Mouse (Mus musculus): ENCODE results near the gene Agbl5.
A peak's percentile ranks its signal among the peaks of the same experiment; 100 is the strongest.

The Agbl5 gene

GRCm38 (mm10) chr5:30919831-30920614 lies 31.5 kb downstream of the Agbl5 start:
- DNase-seq (ENCODE audit: low read depth, low spot score): no peak

- no peak for DNase-seq (ENCODE audit: low read depth, low spot score)
These were observed 32.1 kb downstream of the Agbl5 start for GRCm38 (mm10) chr5:30920621-30921020.

GRCm38 (mm10) chr5:30921256-30922033 lies 33.0 kb downstream of the Agbl5 start, which contains the start of gene Khk:
Gene Khk, plus strand, starts transcription at chr5:30921431.
- peak; percentile 71 for DNase-seq (ENCODE audit: low read depth, low spot score)

- DNase-seq (ENCODE audit: low read depth, low spot score): no peak
These were observed 34.1 kb downstream of the Agbl5 start for GRCm38 (mm10) chr5:30922581-30923041.

GRCm38 (mm10) chr5:30923119-30923518 lies 34.6 kb downstream of the Agbl5 start:
- DNase-seq (ENCODE audit: low read depth, low spot score): no peak

- no peak for DNase-seq (ENCODE audit: low read depth, low spot score)
These were observed 36.1 kb downstream of the Agbl5 start for GRCm38 (mm10) chr5:30924614-30925013.

- DNase-seq (ENCODE audit: low read depth, low spot score): no peak
These were observed 36.7 kb downstream of the Agbl5 start for GRCm38 (mm10) chr5:30925217-30925616.

GRCm38 (mm10) chr5:30926073-30926472 lies 37.6 kb downstream of the Agbl5 start:
- DNase-seq (ENCODE audit: low read depth, low spot score): no peak

GRCm38 (mm10) chr5:30927945-30928529 lies 39.5 kb downstream of the Agbl5 start:
- peak; percentile 54 for DNase-seq (ENCODE audit: low read depth, low spot score)

GRCm38 (mm10) chr5:30930121-30930520 lies 41.6 kb downstream of the Agbl5 start:
- DNase-seq (ENCODE audit: low read depth, low spot score): peak; percentile 49

- no peak for DNase-seq (ENCODE audit: low read depth, low spot score)
These were observed 42.4 kb downstream of the Agbl5 start for GRCm38 (mm10) chr5:30930846-30931245.

GRCm38 (mm10) chr5:30931378-30931777 lies 42.9 kb downstream of the Agbl5 start:
- no peak for DNase-seq (ENCODE audit: low read depth, low spot score)

GRCm38 (mm10) chr5:30933705-30934104 lies 45.2 kb downstream of the Agbl5 start:
- no peak for DNase-seq (ENCODE audit: low read depth, low spot score)

- DNase-seq (ENCODE audit: low read depth, low spot score): no peak
These were observed 46.4 kb downstream of the Agbl5 start for GRCm38 (mm10) chr5:30934725-30935461.

GRCm38 (mm10) chr5:30943004-30943403 lies 54.5 kb downstream of the Agbl5 start:
- no peak for DNase-seq (ENCODE audit: low read depth, low spot score)

GRCm38 (mm10) chr5:30944344-30944743 lies 55.9 kb downstream of the Agbl5 start:
- DNase-seq (ENCODE audit: low read depth, low spot score): no peak

- peak; percentile 61 for DNase-seq (ENCODE audit: low read depth, low spot score)
These were observed 56.7 kb downstream of the Agbl5 start, which contains the start of gene Cgref1 for GRCm38 (mm10) chr5:30944956-30945781. Gene Cgref1, minus strand, starts transcription at chr5:30945591.

- no peak for DNase-seq (ENCODE audit: low read depth, low spot score)
These were observed 60.1 kb downstream of the Agbl5 start for GRCm38 (mm10) chr5:30948620-30949019.

GRCm38 (mm10) chr5:30949654-30950326 lies 61.3 kb downstream of the Agbl5 start:
- DNase-seq (ENCODE audit: low read depth, low spot score): peak; percentile 86

GRCm38 (mm10) chr5:30950451-30950850 lies 62.0 kb downstream of the Agbl5 start:
- DNase-seq (ENCODE audit: low read depth, low spot score): no peak

Data from telencephalon, adult 2 months (tissue).